Mouse (Mus musculus) naive thymus-derived CD4-positive, alpha-beta T cell, adult 2 months (primary cell): ENCODE results near the gene Stag3.

Source experiments
- DNase-seq: peaks from one replicate; pipeline ENCODE4 v3.0.0-alpha.2; 2011; ENCODE audit warnings: low read depth

Stag3 gene

GRCm38 (mm10) chr5:138279585-138280424, at the start of gene Stag3, which contains the start of the genes Gm43720 and Gpc2:
Gene Stag3, plus strand, starts transcription at chr5:138280240.
Gene Gm43720, minus strand, starts transcription at chr5:138279958.
Gene Gpc2, minus strand, starts transcription at chr5:138280005.
- DNase-seq: peak; percentile 94

- no peak for DNase-seq
Measured at GRCm38 (mm10) chr5:138233778-138234177, 46.3 kb upstream of the Stag3 start.

DNA sequence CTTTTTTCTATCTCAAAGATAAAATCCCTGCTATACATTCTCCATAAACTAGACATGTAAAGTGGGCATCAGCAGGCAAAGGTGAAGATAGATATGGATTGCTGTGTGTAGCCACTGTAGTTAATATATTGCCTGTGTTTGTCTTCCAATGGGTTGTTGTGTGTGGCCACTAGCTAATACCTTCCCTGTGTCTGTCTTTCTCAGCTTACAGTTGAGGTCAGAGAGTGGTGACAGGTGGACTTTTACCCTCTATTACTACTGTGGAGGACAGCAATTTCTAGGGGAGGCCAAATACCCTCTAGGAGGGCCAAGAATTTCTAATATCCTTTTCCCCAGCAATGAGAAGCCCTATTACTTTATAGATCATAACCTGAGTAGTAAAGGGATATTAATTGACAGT, 45.8 kb upstream of the Stag3 start:
- no peak for DNase-seq

GRCm38 (mm10) chr5:138241511-138241910, 38.5 kb upstream of the Stag3 start:
- no peak for DNase-seq

DNA sequence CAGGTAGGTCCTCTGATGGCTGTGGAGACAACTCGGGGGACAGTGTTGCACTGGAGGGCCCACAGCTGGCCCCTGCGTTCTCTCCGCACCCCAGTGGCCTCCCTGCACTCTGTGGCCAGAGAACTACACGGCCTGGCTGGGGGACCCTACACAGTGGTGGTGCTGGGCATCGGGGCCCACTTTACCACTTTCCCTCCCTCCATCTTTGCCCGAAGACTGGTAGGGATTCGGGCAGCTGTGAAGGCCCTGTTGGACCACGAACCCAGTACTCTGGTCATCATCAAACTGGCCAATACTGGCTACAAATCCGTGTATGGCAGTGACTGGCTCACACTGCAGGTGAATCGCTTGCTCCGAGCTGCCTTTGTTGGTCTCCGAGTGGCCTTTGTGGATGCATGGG, 28.9 kb upstream of the Stag3 start:
- DNase-seq: no peak

GRCm38 (mm10) chr5:138253061-138253460, 27.0 kb upstream of the Stag3 start:
- DNase-seq: no peak

GRCm38 (mm10) chr5:138255353-138256093, 24.5 kb upstream of the Stag3 start, which contains the start of gene Lamtor4:
Gene Lamtor4, plus strand, starts transcription at chr5:138255482.
- DNase-seq: peak; percentile 94

GRCm38 (mm10) chr5:138256094-138256467, 24.0 kb upstream of the Stag3 start:
- no peak for DNase-seq

GRCm38 (mm10) chr5:138256966-138257584, 23.0 kb upstream of the Stag3 start:
- peak; percentile 63 for DNase-seq

GRCm38 (mm10) chr5:138257585-138257978, 22.5 kb upstream of the Stag3 start:
- peak; percentile 6 for DNase-seq

GRCm38 (mm10) chr5:138258078-138258477, 22.0 kb upstream of the Stag3 start:
- DNase-seq: no peak

DNA sequence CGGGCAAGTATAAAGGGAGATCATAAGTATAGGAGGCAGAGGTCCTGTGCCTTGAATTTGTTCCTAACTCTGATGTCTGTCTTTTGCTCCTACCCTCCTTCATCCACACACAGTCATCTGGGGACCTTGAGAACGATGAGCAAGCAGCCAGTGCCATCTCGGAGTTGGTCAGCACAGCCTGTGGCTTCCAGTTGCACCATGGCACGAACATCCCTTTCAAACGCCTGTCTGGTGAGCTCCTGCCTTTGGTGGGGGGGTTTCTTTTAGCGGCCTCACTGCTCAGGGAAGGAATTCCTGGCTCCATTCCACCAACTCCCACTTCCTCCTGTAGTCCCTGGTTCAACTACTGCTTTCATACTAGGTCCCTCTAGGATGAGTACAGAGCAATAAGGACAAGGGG, 21.5 kb upstream of the Stag3 start:
- DNase-seq: no peak

- DNase-seq: no peak
Measured at GRCm38 (mm10) chr5:138258993-138259392, 21.0 kb upstream of the Stag3 start.

DNA sequence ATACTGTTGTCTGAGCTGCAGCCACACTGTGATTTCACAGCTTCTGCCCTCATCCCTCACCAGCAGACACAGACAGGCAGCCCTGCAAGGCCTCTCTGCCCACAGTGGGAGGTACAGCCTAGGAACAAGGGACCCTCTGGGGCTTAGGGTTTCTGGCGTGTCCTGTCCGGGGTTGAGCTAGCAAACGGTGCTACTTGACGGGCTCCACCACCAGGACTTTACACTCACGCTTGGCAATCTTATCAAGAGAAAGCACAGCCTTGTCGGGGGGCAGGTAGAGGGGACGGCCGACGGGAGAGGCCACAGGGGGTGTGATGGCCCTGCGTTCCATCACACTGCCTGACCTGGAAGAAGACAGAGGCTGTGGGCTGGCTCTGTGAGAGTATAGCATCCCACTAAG, 20.0 kb upstream of the Stag3 start:
- DNase-seq: no peak

DNA sequence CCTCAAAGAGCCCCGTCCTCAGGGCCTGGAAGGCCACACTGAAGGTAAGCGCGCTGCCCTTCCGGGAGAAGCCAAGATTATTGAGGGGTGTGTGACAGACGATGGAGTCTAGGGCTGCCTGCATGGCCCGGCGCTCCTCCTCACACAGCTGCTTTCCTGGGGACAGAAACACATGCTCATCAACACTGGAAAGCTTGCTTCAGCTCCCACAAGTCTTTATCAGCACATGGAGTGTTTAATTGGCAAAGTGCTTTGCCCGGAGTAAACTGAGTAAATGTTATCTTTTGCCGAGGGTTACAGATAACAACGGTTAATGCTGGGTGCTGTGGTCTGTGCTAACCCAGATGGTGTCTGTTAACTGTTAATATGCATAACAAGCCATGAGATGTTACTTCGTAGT, 19.2 kb upstream of the Stag3 start:
- DNase-seq: peak; percentile 7

- peak; percentile 16 for DNase-seq
Measured at GRCm38 (mm10) chr5:138262001-138262400, 18.0 kb upstream of the Stag3 start.

GRCm38 (mm10) chr5:138262582-138263240, 17.3 kb upstream of the Stag3 start:
- peak; percentile 37 for DNase-seq

- peak; percentile 95 for DNase-seq
Measured at GRCm38 (mm10) chr5:138263260-138264206, 16.5 kb upstream of the Stag3 start, which contains the start of gene BC037034. Gene BC037034, minus strand, starts transcription at chr5:138264033.

- no peak for DNase-seq
Measured at GRCm38 (mm10) chr5:138264207-138264578, 15.8 kb upstream of the Stag3 start.

DNA sequence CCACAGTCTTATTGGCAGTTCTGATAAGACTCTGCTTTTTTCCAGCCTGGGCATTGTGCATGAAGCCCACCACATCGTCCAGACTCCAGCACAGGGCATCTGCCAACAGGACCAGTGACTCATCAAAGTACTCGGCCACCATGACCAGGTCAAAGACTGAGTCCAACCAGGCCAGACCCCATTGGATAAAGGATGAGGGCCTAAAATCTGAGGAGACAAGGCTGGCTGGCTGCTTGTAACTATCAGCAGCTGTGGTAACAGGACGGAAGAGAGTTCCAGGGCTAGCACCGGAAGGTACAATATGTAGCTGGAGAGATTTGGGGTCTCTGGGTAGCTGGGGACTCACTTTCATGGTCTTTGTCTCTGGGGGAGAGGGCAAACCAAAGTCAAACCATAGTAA, 14.3 kb upstream of the Stag3 start:
- no peak for DNase-seq

DNA sequence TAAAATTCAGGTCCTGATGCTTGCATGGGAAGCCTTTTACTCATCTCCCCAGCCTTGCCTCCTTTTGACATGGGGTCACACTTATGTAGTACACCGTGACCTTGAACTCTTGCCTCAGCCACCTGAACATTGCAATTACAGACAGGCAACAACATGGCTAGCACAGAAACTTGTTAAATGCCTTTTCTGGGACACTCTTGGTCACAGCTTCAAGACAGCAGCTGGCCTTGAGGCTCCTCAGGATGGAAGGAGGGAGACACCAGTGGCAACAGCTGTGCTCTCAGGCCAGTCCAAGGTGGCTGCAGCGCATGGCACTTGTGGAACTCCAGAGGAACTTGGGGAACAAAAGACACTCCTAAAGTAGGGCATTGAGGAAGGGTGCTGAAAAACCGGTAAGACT, 12.9 kb upstream of the Stag3 start:
- no peak for DNase-seq
